Mouse (Mus musculus): ENCODE results near the gene Eno3.

DNA sequence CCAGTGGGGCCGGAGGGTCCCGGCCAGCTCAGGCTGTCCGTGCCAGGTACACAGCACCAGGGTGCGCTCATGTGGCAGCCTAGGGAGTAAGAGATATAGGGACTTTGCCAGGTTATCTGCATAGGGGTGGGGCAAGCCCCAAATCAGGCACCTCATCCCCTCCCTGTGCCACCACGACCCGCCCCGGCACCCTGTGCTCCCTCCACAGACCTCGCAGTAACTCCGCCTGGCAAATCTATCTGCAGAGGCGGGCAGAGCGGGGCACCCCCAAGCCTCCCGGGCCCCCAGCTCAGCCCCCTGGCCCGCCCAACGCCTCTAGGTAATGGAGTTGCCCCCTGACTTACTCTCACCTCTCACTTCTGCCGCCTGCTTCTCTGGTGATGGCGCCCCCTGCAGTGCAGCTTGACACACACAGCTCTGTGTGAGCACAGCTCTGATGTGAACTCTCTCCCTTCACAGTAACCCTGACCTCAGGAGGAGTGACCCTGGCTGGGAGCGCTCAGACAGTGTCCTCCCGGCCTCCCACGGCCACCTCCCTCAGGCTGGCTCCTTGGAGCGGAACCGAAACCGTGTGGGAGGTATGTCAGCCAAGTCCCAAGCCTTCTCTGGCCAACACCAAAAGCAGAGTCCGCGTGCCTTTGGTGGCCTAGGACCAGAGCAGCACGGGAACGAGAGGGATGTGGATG is 48.5 kb upstream of the Eno3 start:
- TF ChIP-seq MAFK (IDR thresholded peaks at IDR 0.05; ENCODE audit: insufficient read depth, low read depth, low read length) (no peak), CHD2 (IDR thresholded peaks at IDR 0.05; ENCODE audit: low read depth, low read length) (no peak), ZNF384 (IDR thresholded peaks at IDR 0.05; ENCODE audit: low read depth, low read length) (no peak), ZC3H11A (IDR thresholded peaks at IDR 0.05; ENCODE audit: borderline replicate concordance, low read depth, low read length) (no peak), HCFC1 (IDR thresholded peaks at IDR 0.05; ENCODE audit: borderline replicate concordance, insufficient read depth, low read length) (no peak)

Data from ES-E14 (cell line).